Mouse (Mus musculus) MEL (cell line): Measurements from ENCODE around the gene Gm4450. TPM values are rescaled to one million over a fixed set of nuclear protein-coding genes. Genes with fewer than 3 reads are reported as not detected.
"Not testable (repeated sequence)": the region's sequence is repeated elsewhere in the genome, so short reads cannot be mapped to it uniquely, and the experiment has no call there.

Experiments
- DNase-seq: peaks from one replicate; pipeline ENCODE4 v3.0.0; 2011; ENCODE audit warnings: low read depth, low spot score
- H3K27ac ChIP-seq: 2 replicates; pipeline ENCODE4 v1.5.1; 2012; ENCODE audit warnings: low read depth, mild to moderate bottlenecking, control low read depth, low read length, moderate library complexity; ENCODE audit not compliant: control insufficient read depth
- H3K27me3 ChIP-seq, 2 experiments: fragments of 150-350 bp in 1 of 2; sonication (generic) in 1 of 2; 2 replicates each; pipeline ENCODE4 v1.6.1; 2012; ENCODE audit warnings: low read length in 2 of 2, mild to moderate bottlenecking in 2 of 2, improper control_type of control experiment in 1 of 2, moderate library complexity in 1 of 2; ENCODE audit not compliant: insufficient read depth in 2 of 2, control insufficient read depth in 1 of 2
- H3K36me3 ChIP-seq, 2 experiments: 2 replicates each; pipeline ENCODE4 v1.6.1; 2012 to 2014; ENCODE audit warnings: low read length in 2 of 2, improper control_type of control experiment in 1 of 2, inconsistent platforms in 1 of 2, mild to moderate bottlenecking in 1 of 2; ENCODE audit not compliant: insufficient read depth in 2 of 2, control insufficient read depth in 1 of 2
- H3K4me1 ChIP-seq, 2 experiments: fragments of 150-350 bp in 1 of 2; sonication (generic) in 1 of 2; 2 replicates each; pipeline ENCODE4 v1.6.1; 2012; ENCODE audit warnings: low read length in 2 of 2, improper control_type of control experiment in 1 of 2, mild to moderate bottlenecking in 1 of 2; ENCODE audit not compliant: insufficient read depth in 2 of 2, control insufficient read depth in 1 of 2
- H3K4me3 ChIP-seq, 2 experiments: fragments of 150-350 bp in 1 of 2; sonication (generic) in 1 of 2; 2 replicates each; pipeline ENCODE4 v1.5.1; 2012; ENCODE audit warnings: low read depth in 2 of 2, low read length in 2 of 2, mild to moderate bottlenecking in 2 of 2, moderate library complexity in 2 of 2, control low read depth in 1 of 2, improper control_type of control experiment in 1 of 2; ENCODE audit not compliant: control insufficient read depth in 1 of 2, insufficient read depth in 1 of 2
- H3K79me2 ChIP-seq: 2 replicates; pipeline ENCODE4 v1.6.1; 2012; ENCODE audit warnings: mild to moderate bottlenecking, low read length, moderate library complexity; ENCODE audit not compliant: control insufficient read depth, poor library complexity, insufficient read depth
- H3K9ac ChIP-seq: 2 replicates; pipeline ENCODE4 v1.6.1; 2012; ENCODE audit warnings: low read depth, mild to moderate bottlenecking, control low read depth, low read length, moderate library complexity; ENCODE audit not compliant: control insufficient read depth, poor library complexity, severe bottlenecking
- H3K9me3 ChIP-seq: fragments of 150-350 bp; sonication (generic); replicated peaks from 2 replicates; pipeline ENCODE4 v1.6.1; 2012; ENCODE audit warnings: mild to moderate bottlenecking, low read length, improper control_type of control experiment, moderate library complexity; ENCODE audit not compliant: insufficient read depth
- polyA plus RNA-seq, 2 experiments: library from polyadenylated mRNA; stranded (reverse) in 1 of 2; unstranded in 1 of 2; fragments of >175 nt in 1 of 2; fragments of >200 nt in 1 of 2; gene quantifications; 2 replicates each; pipeline versions ENCODE4 v1.2.1 to v1.2.4; 2012; ENCODE audit warnings: low replicate concordance in 2 of 2, low read depth in 1 of 2; ENCODE audit not compliant: insufficient read length in 2 of 2, insufficient read depth in 1 of 2, missing spikeins in 1 of 2
- total RNA-seq: library from RNA; depleted of rRNA; stranded (reverse); fragments of 300-350 nt; gene quantifications from 2 replicates; pipeline ENCODE4 v1.2.3, GENCODE M21; 2012; rRNA removed

Gene Gm4450
- not detected in 2 replicates for total RNA-seq
- polyA plus RNA-seq = not detected

DNA sequence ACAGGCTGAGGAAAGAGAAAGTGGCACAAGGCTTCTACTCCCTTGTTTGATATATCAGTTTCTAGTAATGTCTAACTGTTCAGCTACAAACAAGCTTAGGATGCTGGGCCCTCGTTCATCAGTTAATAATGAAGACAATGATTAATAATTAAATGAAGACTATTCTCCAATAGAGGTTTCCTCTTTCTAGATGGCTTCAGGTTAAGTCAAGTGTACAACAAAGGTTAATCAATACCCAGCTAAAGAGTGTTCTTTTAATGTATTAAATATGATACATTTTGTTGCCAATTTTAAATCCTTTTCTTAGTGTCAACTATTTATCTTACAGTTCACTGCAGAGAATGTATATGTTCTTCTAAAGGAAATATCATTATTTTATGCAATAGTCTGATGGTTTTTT, at the start of gene Gm4450:
Gene Gm4450, minus strand, starts transcription at position 101 of the 400 bp plus-strand sequence.
- not testable (repeated sequence) for H3K27ac ChIP-seq, H3K27me3 ChIP-seq, H3K79me2 ChIP-seq, H3K9me3 ChIP-seq, H3K4me1 ChIP-seq, H3K9ac ChIP-seq, DNase-seq, H3K36me3 ChIP-seq, H3K4me3 ChIP-seq

DNA sequence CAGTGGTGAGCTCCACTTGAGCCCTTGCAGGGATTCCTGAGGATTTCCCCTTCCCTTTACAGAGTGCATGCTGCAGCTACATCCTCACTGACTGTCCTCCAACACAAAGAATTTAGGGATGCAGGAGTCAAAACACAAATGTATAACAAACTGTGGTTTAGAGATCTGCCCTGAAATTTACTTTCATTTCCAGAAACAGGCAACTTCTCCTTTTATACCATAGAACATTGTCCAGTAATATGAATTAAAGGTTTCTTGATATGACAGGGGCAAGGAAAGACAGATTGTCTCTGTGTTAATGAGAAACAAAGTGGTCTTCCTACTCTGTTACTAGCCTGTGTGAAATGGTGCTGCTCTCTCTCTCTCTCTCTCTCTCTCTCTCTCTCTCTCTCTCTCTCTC, 40.5 kb upstream of the Gm4450 start:
- not testable (repeated sequence) for H3K4me3 ChIP-seq, H3K27ac ChIP-seq, H3K79me2 ChIP-seq, H3K36me3 ChIP-seq, H3K9ac ChIP-seq, DNase-seq, H3K27me3 ChIP-seq, H3K4me1 ChIP-seq, H3K9me3 ChIP-seq

DNA sequence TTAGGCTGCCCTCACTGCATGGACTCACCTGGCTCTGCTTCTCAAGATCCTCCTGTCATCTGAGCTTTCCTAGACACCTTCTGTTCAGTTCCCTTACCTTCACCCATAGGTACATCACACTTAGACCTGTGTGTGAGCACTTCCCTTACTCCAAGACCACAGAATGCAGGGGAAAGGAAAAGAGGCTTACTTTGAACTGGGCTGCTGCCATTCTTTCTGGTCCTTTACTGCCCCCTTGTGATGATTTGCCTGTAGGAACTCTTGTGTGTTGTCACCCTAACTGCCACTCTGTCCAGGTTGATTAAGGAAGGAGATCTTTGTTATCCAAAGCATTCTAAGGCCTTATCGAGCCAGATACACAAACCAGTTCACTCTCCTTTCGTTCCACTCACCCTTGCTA, 39.8 kb upstream of the Gm4450 start:
- not testable (repeated sequence) for H3K4me3 ChIP-seq, H3K9me3 ChIP-seq, H3K9ac ChIP-seq, H3K36me3 ChIP-seq, DNase-seq, H3K79me2 ChIP-seq, H3K27me3 ChIP-seq, H3K27ac ChIP-seq, H3K4me1 ChIP-seq

DNA sequence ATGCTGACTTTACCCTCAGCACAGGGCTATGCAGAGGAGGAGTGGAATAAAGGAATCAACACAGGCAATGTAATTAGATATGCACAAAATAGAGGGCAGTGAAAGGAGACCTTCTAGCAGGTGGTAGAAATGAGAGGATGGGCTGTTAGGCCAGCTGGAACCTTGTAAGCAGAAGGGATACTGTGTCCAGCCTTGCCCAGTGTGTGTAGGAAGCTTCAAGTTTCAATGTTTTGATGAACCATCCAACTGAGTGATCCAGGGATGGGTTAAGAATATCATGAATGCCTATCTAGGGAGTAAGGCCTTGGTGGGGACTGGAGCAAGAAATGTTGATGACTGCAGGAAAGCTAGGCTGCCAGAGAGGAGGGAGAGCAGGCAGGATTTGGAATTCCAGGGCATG, 38.1 kb upstream of the Gm4450 start:
- not testable (repeated sequence) for H3K9me3 ChIP-seq, H3K36me3 ChIP-seq, H3K27me3 ChIP-seq, H3K4me3 ChIP-seq, H3K27ac ChIP-seq, H3K9ac ChIP-seq, H3K4me1 ChIP-seq, H3K79me2 ChIP-seq, DNase-seq

DNA sequence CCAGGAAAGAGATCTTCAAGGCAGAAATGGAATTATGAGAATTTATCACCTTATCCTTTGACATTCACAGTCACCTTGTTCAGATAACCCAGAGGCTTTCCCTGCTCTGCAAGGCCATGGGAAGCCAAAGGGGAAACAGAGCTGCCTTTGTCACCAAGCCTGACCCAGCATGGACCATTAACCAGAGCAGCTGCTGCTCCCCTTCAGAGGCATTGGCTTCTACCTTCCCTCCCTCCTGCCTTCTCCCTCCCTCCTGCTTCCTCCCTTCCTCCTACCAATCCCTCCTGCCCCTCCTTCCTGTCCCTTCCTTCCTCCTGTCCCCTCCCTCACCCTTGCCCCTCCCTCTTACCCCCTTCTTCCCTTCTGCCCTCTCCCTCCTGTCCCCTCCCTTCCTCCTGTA, 37.3 kb upstream of the Gm4450 start:
- H3K27me3 ChIP-seq, DNase-seq, H3K36me3 ChIP-seq, H3K4me3 ChIP-seq, H3K4me1 ChIP-seq, H3K27ac ChIP-seq, H3K79me2 ChIP-seq, H3K9me3 ChIP-seq, H3K9ac ChIP-seq: not testable (repeated sequence)

DNA sequence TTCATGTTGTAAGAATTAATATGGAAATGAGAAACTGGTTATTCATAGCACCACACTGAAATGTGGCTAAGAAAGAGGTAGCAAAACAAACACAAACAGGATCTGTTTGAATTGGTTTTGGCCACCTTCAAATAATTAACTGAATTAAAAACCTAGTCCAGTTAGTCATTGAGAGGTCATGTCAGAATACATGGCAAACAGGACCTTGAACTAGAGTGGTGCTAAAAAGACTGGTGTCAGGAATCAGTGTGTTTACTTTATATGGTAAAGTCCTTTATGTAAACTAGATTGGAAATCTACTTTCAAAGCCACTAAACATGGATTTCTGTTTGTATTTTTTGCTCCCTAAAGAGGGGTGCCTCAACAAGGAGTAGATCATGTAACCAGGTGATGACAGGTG, 14.6 kb upstream of the Gm4450 start:
- not testable (repeated sequence) for H3K9ac ChIP-seq, H3K9me3 ChIP-seq, H3K27me3 ChIP-seq, H3K4me1 ChIP-seq, H3K36me3 ChIP-seq, H3K4me3 ChIP-seq, H3K27ac ChIP-seq, H3K79me2 ChIP-seq, DNase-seq

DNA sequence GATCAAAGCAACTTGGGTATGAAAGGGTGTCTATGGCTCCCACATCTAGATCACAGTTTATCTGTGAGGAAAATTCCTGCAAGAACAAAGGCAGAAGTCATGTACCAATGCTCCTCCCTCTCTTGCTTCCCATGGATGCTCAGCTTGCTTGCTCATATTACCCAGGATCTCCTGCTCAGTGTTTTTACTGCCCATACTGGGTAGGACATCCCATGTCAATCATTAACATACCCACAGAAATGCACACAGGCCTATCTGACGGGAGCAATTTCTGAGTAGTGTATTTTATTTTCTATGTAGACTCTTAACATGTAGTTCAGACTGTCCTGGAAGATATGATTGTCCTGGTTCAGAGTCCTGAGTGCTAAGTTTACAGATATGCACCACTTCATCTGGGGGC, 14.1 kb upstream of the Gm4450 start:
- not testable (repeated sequence) for H3K9me3 ChIP-seq, H3K27ac ChIP-seq, H3K4me1 ChIP-seq, H3K9ac ChIP-seq, H3K27me3 ChIP-seq, H3K4me3 ChIP-seq, DNase-seq, H3K79me2 ChIP-seq, H3K36me3 ChIP-seq
